Mouse (Mus musculus) ZHBTc4 (cell line): Measurements from ENCODE around the gene Cd28.

Experiments
- DNase-seq: peaks from one replicate; pipeline ENCODE4 v3.0.0-alpha.2; 2011; ENCODE audit warnings: low read depth, low spot score

The Cd28 gene

GRCm38 (mm10) chr1:60716567-60716966 lies at the start of gene Cd28:
Gene Cd28 (plus strand): TSS chr1:60716800.
- no peak for DNase-seq

- DNase-seq = no peak
Measured at GRCm38 (mm10) chr1:60667873-60668616, 48.6 kb upstream of the Cd28 start.

- no peak for DNase-seq
Measured at GRCm38 (mm10) chr1:60669048-60669447, 47.6 kb upstream of the Cd28 start.

- DNase-seq = no peak
Measured at GRCm38 (mm10) chr1:60669664-60670063, 46.9 kb upstream of the Cd28 start.

DNA sequence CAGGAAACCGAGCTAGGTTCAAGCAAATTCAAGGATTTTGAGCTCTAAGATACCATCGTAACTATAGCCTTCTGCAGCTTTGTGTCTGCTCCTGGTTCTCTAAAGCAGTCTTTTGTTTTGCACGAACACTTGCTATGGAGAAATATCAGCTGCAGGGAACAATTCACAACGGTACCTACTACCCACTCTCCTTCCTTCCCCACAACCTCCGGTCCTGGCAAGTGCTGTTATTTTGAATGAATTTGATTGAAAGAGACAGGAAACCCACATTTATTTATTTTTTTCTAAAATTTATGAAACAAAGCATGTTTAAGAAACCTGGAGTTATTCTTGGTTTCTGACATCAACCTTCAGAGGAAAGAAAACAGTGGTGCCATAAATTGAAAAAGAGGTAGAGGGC lies 46.4 kb upstream of the Cd28 start:
- no peak for DNase-seq

- DNase-seq = no peak
Measured at GRCm38 (mm10) chr1:60683766-60684165, 32.8 kb upstream of the Cd28 start.

DNA sequence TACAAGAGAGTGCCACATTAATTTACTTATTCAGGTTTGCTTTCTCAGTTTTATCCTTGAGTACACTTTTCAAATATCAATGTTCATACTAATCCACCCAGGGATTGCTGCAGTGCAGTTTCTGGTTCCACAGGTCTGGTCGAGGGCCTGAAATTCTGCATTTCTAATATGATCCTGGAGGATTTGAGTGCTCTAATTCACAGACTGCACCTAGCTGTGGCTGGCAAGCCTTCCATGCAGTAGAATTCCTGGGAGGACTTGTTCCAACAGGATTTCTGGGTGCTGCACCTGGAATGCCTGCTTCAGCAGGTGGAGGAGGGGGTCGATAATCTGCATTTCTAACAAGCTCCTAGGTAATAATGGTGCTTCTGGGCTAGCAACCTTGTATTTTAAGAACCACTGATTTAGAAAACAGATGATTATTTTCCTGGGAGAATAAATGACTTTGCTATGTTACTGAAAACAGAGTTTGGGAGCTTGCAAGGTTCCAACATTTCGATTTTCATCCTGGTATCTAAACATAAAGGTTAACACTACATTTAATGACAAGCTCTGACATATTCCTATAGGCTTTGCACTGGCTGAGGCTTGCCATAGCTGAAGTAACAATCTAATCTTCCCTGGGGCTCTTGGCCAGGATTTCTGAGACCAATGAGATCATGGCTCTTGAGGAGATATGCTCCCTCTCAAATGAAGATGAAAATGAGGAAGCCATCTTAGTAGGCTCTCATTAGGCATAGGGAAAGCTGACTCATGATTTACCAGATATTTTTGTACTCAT lies 20.3 kb upstream of the Cd28 start:
- no peak for DNase-seq

DNA sequence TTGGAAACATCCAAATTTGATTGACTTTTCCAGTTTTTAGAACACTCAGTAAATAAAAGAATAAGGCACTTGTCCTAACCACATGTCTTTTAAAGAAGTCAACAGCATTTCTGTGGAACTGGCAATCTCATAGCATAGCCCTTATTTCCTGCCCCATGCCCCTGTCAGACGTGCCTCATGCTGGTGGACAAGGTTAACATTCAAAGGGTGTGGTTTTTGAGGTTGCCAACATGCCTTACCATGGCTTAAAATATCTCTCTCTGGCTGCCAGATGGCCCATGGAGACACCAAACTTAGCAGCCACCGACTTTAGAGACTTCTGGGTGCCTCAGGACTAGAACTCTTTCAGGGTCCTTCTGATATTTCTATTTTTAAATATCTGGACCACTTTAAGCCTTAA lies 14.0 kb upstream of the Cd28 start:
- no peak for DNase-seq

GRCm38 (mm10) chr1:60713238-60713637 lies 3.4 kb upstream of the Cd28 start:
- no peak for DNase-seq

GRCm38 (mm10) chr1:60715651-60716196 lies 876 bp upstream of the Cd28 start:
- no peak for DNase-seq

GRCm38 (mm10) chr1:60718580-60718979 lies 2.0 kb downstream of the Cd28 start:
- no peak for DNase-seq

GRCm38 (mm10) chr1:60723555-60723954 lies 7.0 kb downstream of the Cd28 start:
- no peak for DNase-seq

DNA sequence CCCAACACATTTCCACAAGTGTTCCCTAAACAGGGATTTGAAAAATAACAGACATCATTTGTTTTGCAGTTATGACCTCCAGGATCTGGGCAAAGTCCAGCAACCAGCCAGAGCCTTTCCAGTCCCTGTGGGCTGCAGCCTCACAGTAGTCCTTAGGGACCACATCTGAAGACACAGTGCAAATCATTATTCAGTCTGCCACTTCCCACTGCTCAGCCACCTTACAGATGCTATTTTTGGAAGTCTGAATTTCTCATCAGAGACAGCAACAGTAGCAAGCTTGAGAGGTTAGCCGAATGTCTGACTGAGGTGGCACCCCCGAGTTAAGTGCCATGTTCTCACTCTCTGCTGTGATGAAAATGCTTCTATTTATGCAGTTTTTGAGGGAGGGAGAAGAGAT lies 15.3 kb downstream of the Cd28 start:
- no peak for DNase-seq

- DNase-seq = no peak
Measured at GRCm38 (mm10) chr1:60735072-60735907, 18.7 kb downstream of the Cd28 start.

DNA sequence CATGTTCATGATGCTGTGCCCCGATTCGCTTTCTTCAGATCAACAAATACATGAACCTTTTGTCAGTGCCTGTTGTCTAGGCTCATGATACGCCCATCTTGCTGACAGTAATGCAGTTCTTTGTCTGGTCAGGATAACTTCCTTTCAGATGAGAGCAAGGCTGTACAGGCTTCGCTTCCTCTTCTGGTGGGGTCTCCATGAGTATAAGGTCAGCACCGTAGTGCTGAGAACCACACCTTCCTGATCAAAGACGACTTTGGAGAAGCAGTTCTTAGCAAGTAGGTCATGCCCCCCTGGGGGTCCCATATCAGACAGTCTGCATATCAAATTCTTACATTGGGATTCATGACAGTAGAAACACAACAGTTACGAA lies 19.3 kb downstream of the Cd28 start:
- no peak for DNase-seq

GRCm38 (mm10) chr1:60744266-60744665 lies 27.7 kb downstream of the Cd28 start:
- no peak for DNase-seq

DNA sequence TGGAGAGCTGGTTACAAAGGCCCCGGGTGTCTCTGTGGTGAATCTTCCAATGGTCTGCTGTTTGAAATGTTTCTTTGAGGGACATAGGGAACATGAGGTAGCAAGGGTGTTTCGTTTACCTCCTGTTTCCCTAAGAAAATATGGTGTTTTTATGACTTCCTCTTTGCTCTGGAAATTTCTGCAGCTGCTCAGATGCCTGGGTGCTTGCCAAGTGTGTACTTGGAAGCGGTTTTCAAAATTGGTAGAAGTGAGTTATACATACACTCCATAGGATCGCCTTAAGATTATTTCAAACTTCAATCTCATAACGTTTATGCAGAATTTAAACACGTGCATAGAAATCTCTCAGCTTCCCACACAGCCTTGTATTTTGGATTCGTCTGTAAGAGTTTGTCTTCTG lies 29.1 kb downstream of the Cd28 start:
- no peak for DNase-seq

GRCm38 (mm10) chr1:60746153-60746552 lies 29.6 kb downstream of the Cd28 start:
- DNase-seq = no peak

- no peak for DNase-seq
Measured at GRCm38 (mm10) chr1:60746856-60747255, 30.3 kb downstream of the Cd28 start.

- no peak for DNase-seq
Measured at GRCm38 (mm10) chr1:60748286-60748685, 31.7 kb downstream of the Cd28 start.

GRCm38 (mm10) chr1:60748936-60749335 lies 32.3 kb downstream of the Cd28 start:
- no peak for DNase-seq

DNA sequence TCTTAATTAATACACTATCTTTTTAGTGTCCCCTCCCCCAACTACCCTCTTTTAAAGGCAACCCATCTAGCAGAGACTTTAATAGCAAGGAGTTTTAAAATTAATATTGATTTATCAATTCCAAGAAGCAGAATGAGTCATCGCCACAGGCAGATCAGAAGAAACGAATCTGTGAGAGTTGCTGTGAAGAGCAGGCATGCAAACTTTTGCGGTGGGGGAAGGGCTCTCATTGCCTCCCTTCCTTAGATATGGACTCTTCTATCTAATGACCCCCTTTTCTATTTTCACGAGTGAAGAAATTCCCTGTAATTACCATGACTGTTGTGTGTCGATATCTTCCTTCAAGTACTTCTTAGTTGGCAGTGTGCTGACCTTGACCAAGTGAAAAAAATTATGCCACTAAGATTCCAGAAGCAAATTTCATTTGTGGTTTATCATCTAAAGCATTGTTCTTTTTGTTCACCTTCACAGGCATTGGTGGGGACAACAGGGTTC lies 32.8 kb downstream of the Cd28 start:
- DNase-seq = no peak
